Comparison of ENCODE assay signal across 20 mouse cellular contexts in the genomic region with DNA sequence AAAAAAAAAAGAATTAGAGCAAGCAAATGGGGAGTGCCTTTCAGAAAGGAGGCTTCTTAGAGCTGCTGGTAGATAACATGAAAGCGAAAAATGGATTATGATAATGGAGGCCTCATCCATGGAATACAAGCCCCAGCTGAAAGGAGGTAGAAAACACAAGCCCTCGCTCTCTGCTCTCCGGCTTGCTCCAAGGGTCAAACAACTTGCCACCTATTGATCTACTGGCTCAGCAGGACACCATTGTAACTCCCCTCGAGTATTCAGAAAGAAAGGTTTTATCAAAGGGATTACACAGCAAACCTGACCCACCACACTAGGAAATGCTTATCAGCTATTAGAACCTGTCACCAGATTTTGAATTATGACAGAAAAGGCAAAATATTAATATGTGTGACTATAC.
"Had no signal": no experiment of that assay in that cellular context is flagged by ENCODE, and none has a peak within 500 bp of the region (broad histone marks: within the 10 kb centered on the region; RNA-seq: fewer than 3 reads in every experiment).

No protein-coding gene starts in this region.

- H3K36me3 ChIP-seq: intestine, embryonic 15.5 days; limb, embryonic 10.5 days; limb, embryonic 13.5 days; neural tube, embryonic 13.5 days had no signal

- H3K9ac ChIP-seq: intestine, embryonic 15.5 days; limb, embryonic 13.5 days; liver, embryonic 14.5 days; liver, postnatal 0 days; lung, embryonic 14.5 days; neural tube, embryonic 13.5 days had no signal

- H3K9me3 ChIP-seq: intestine, embryonic 15.5 days; limb, embryonic 10.5 days; limb, embryonic 13.5 days had no signal

- DNase-seq: kidney, adult 11 months; kidney, postnatal 25 days; layer of hippocampus, adult 9-11 months; liver; liver, postnatal 0 days; lung, embryonic 14.5 days; thymus, adult 2 months; thymus, postnatal 14 days; thymus, postnatal 4 days had no signal

- H3K4me2 ChIP-seq: intestine, embryonic 15.5 days; limb, embryonic 13.5 days; lung, embryonic 14.5 days; neural tube, embryonic 13.5 days had no signal

- H3K4me3 ChIP-seq: intestine, embryonic 15.5 days; layer of hippocampus, adult 2 months; limb, embryonic 10.5 days; limb, embryonic 13.5 days; myocyte; neural tube, embryonic 13.5 days had no signal

- H3K27ac ChIP-seq: intestine, embryonic 15.5 days; kidney, postnatal 0 days; layer of hippocampus, adult 2 months; limb, embryonic 10.5 days; limb, embryonic 13.5 days; liver, embryonic 14.5 days; macrophage; neural tube, embryonic 13.5 days; stomach, postnatal 0 days had no signal

- H3K27me3 ChIP-seq: intestine, embryonic 15.5 days; limb, embryonic 13.5 days; neural tube, embryonic 13.5 days had no signal

- H3K4me1 ChIP-seq: intestine, embryonic 15.5 days; limb, embryonic 10.5 days; limb, embryonic 13.5 days; neural tube, embryonic 13.5 days had no signal

- ATAC-seq: intestine, embryonic 15.5 days; liver, postnatal 0 days; lung, postnatal 0 days had no signal
